Mouse (Mus musculus) adipose tissue, adult 10 weeks (tissue): ENCODE data around the gene Magi2. TPM values are rescaled to one million over a fixed set of nuclear protein-coding genes. Genes with fewer than 3 reads are reported as not detected.

Source experiments
- polyA plus RNA-seq: library from polyadenylated mRNA; stranded (reverse); fragments of 350-450 nt; fragmentation: Illumina TruSeq; extraction: RNeasy Lipid Tissue Mini Kit (QIAGEN cat#74804); gene quantifications from one replicate; pipeline ENCODE4 v1.2.3, GENCODE M21; 2014; ENCODE audit warnings: low read depth, low replicate concordance

Magi2 gene
- polyA plus RNA-seq = 4.2 TPM

GRCm38 (mm10) chr5:19226866-19227243 lies at the start of gene Magi2:
TSS of gene Magi2 (plus strand) at chr5:19227036.

